Mouse (Mus musculus) gastrocnemius, postnatal 10 days (tissue): ENCODE results near the gene Nhsl2. TPM values are rescaled to one million over a fixed set of nuclear protein-coding genes. Genes with fewer than 3 reads are reported as not detected.
"Not testable (repeated sequence)": the region's sequence is repeated elsewhere in the genome, so short reads cannot be mapped to it uniquely, and the experiment has no call there.

Experiments
- DNase-seq: peaks from one replicate; pipeline ENCODE4 v3.0.0; 2021; ENCODE audit warnings: mixed read lengths
- microRNA-seq, 2 experiments: library from miRNA; unstranded; fragments of <30 nt; microRNA quantifications; one replicate each; pipeline ENCODE4 v1.2.0; 2021
- total RNA-seq, 2 experiments: library from RNA; stranded (reverse); gene quantifications; 2 replicates each; pipeline ENCODE4 v1.2.3; 2021

Gene Nhsl2
- total RNA-seq, 2 experiments from 2014 or later: 5.7 to 8.6 TPM

DNA sequence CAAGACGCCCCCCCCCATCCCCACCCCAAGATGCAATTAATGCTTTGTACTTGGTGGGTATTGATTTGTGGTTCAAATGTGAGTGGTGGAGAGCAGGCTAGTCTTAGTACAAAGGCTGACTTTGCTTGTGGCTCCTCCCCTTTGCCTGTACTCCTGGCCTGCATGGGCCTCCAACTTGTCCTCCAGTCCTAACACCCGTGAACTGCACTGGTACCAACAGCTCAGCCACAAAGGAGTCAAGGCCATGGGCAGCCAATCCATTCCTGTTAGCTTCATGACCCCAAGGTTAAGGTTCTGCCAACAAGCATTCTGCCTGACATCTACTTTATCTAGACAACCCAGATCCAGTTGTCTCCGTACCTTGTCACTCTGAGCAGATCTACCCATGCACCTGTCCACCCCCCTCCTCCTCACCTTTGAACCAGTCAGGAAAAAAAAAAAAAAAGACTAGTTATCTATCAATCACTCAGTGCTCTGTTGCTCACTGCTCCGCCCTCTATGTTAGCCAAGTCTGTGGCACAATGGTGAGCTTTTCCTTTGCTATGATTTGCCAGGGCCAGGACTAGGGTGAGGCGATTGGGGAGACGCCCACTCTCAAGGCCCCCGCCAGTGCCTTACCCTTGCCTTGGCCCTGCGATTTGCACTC lies 236.7 kb downstream of the Nhsl2 start:
- no peak for DNase-seq

DNA sequence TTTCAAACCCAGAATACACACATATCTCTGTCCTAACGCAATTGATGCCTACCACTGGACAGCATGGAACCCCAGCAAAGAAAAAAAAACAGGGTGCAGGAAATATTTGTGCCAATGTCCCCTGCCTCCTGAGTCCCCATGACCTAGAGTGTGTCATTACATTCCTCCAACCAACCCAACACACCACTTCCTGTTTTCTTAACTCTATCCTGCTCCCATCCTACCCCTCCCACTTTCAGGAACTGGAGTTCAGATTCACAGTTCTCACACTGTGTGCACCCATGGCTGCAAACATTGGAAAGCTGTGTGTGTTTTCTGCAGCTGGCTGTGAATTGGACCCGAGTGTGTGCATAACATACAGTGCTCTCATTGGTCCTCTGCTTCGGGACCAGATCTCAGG lies 241.4 kb downstream of the Nhsl2 start:
- DNase-seq: no peak

DNA sequence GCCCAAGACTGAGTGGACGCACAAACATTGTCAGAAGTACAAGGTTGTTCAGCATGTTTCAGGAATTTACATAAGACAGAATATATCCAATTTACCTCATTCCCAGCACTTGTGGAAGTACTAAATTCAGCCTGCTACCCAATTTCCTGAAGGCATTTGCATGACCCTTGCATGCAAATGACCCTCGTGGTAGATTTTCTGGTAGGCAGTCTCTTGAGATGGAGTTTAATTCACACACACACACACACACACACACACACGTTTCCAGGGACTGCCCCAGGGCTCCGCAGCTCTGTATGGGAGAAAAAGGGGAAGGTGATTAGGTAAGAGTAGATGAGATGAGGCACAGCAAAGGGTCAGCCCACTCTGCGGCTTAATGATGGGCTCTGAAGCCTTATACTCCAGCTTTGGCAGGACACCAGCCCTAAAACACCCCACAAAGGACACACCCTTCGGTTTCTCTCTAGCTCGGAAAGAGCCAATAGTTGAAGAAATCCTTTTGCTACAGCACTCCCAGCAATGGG lies 245.3 kb downstream of the Nhsl2 start:
- no peak for DNase-seq

DNA sequence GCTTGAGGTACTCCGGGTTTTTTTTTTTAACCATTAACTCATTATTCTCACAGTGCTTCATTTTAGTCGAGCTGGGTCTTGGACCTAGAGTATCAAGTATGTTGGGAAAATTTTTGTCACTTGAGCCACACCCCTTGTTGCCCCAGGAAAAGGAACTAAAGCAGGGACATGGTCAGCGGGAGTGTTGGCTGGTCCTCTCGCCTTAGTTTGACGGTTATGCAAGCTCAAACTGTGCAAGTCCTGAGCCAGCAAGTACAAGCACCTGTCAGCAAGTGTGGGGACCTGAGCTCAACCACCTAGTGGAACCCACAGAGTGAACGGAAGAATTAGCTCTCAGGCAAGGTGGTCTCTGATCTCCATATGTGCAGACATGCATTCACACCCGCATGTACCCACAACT lies 252.7 kb downstream of the Nhsl2 start:
- no peak for DNase-seq

DNA sequence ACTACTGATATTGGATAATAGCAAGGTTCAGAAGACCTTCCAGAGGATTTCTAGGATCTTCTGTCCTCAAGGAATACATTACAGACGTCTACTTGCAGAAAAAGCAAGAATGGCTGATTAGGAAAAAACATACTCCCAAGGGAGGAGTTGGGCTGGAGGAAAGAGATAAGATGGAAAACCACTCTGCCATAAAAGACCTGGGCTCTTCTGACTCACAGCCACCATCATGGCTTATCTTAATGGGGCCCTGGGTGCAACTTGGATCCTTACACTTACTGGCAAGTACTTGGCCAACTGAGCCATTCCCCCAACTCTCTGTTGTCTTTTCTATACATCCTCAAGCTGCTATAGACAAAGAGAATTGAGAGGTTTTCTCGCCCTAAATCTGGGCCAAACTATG lies 254.6 kb downstream of the Nhsl2 start:
- not testable (repeated sequence) for DNase-seq

DNA sequence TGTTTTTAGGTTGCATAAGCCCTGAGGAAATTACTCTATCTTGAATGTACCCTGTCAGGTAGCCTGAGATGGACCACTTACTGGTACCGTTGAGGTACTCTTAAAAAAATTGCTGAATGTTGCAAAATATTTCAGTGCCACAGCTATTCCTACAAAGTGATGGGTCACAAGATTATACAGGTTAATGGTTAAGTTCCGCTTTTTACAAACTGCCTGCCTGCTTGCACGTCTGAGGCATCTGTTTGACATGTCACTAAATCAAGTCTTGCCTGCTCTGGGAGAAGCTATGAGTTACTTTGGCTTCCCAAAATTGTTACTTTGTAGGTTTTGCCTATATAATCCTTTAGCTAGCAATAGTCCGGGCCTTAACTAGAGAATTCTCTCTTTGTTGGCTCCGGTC lies 260.2 kb downstream of the Nhsl2 start:
- DNase-seq: not testable (repeated sequence)

DNA sequence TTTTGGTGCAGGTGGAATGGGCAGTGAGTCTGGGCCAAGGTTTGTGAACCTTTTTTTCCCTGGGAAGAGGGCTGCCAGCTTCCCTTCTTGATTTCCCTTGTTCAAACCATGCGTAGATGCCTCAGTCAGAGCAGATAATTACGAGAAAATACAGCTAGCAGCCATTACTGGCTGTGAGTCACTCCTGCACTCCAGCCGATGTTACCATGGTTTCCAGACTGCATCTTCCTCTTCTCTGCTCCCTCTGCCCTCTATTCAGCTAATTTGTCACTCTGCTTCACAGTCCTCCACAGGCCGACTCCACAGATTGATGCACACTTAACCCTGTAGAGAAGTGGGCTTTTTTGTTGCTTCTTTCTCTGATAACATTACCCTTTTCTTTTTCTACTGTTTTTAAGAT lies 266.5 kb downstream of the Nhsl2 start:
- no peak for DNase-seq

DNA sequence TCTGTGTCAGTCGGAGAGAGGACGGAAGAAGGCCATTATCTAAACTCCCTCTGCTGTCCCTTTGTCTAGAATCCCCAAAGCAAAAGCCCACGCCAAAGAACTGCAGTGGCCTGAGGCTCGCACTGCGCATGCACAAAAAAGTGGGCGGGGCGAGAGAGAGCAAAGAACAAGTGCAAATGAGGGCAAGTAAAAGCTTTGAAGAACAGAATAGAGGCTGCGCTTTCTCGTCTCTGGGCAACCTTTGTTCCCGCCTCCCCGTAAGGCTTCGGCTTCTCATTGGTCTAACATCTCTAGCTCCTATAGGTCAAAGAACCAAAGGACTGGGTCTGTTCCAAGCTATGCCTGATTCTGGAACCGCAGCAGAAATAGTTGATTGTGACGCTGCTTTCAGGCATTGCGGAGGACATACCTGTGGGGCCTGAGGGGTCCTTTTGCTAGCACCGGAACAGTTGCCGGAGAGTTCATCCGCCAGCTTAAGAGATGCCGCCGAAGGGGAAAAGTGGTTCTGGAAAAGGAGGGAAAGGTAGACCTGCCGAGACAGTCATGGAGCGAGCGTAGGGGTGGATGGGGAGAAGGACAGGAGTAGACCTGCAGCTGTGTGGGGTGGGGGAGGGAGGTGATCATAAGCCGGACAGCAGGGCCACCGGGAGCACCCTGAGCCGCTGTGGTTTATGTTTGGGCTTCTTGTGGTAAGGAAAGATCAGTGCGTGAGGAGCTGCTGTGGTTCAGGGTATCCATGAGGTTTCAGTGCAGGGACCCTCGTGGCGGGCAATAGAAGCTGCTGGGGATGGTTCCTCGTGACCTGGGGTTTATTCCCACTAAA lies 270.1 kb downstream of the Nhsl2 start, which contains the start of gene Pin4:
Pin4 (plus strand) TSS at position 406 of the 823 bp plus-strand sequence.
- DNase-seq: peak; percentile 89

DNA sequence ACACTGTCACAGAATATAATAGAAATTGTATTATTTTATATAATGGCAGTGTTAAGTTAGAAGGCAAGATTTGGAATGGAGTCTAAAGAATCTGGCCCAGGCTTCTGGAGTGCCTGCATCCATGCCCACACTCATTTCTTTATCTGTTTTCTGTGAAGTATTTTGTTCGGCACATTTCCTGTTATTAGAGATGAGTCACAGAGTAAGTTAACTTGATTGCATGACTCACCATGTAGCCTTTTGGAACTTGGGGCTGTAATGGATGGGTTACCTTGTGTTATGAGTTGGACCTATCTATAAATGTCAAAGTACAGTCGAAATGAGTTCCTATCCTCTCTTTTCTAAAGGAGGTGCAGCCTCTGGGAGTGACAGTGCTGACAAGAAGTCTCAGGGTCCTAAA lies 272.1 kb downstream of the Nhsl2 start:
- no peak for DNase-seq

DNA sequence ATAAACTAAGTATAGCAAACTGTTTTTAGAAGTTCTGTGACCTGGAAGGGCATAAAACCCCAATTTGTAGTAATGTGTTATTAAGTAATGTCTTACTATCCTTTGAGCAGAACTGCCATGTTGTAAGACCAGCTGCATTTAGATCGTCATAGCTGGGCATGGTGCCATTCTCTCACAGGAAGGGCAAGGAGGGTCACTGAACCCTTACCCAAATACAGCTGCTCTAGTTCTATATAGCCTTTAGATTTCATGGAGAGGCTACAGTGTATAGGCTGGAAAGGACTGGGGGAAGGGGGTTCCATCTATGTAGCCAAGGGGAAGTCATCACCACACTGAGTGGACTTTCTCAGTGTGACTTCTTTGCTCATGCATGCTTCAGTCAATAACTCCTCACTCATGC lies 292.0 kb downstream of the Nhsl2 start:
- no peak for DNase-seq

Small RNA genes lying within 50 kb of the gene (microRNA-seq; reads per million reads assigned to microRNA genes)
- 0 reads per million in 2 experiments for gene Gm27843

Other genes with a start within 250 kb of the Nhsl2 start
- 10 to 100 TPM; 56.5 to 82.2 TPM for gene Ogt, start 209.3 kb upstream of the Nhsl2 start, total RNA-seq
- under 1 TPM; 0.29 to 0.40 TPM for gene Cxcr3, start 115.1 kb upstream of the Nhsl2 start, total RNA-seq
- gene Gm4779, start 55.0 kb upstream of the Nhsl2 start, total RNA-seq: not detected
- gene 8030474K03Rik, start 54.7 kb upstream of the Nhsl2 start, total RNA-seq: not detected
- 1 to 10 TPM; 1.9 to 3.1 TPM for gene Rtl5, start 221.9 kb downstream of the Nhsl2 start, total RNA-seq